15 mouse cellular contexts compared by ENCODE assay signal in genomic region chr13:97247754-97248153, GRCm38 (mm10). TPM values are rescaled to one million over a fixed set of nuclear protein-coding genes. Genes with fewer than 3 reads are reported as not detected.
A peak's percentile ranks its signal among the peaks of the same experiment; 100 is the strongest.
DNase-seq lines count a peak whose midpoint lies in the region; ATAC-seq and TF ChIP-seq lines count a peak whose summit lies in the region.
"Had no signal": no experiment of that assay in that cellular context is flagged by ENCODE, and none has a peak within 500 bp of the region (broad histone marks: within the 10 kb centered on the region; RNA-seq: fewer than 3 reads in every experiment).

No protein-coding gene starts in this region.

- peak overlapping the region; percentile 5 for H3ac ChIP-seq in C2C12 (ENCODE audit: control insufficient read depth, insufficient read length, low read depth)

- no peak overlapping the region for H3K4me3 ChIP-seq in C2C12 (ENCODE audit: insufficient read depth, poor library complexity, severe bottlenecking)
- H3K4me3 ChIP-seq in forebrain, embryonic 16.5 days (replicated peaks; ENCODE audit: low read length), result peak overlapping the region; percentile 2
- H3K4me3 ChIP-seq in midbrain, embryonic 15.5 days, result no peak overlapping the region
- H3K4me3 ChIP-seq: embryonic facial prominence, embryonic 12.5 days; heart, embryonic 15.5 days; intestine, embryonic 15.5 days had no signal

- peaks cover 94% of the 10 kb centered on the region for H3K4me1 ChIP-seq in forebrain, embryonic 16.5 days (replicated peaks; ENCODE audit: control insufficient read depth, insufficient read depth, low read length)
- peaks cover 99% of the 10 kb centered on the region for H3K4me1 ChIP-seq in midbrain, embryonic 15.5 days

- peaks cover 90% of the 10 kb centered on the region for H3K79me2 ChIP-seq in C2C12 (ENCODE audit: control insufficient read depth, insufficient read depth)

- 16% methylated on average over 4 of the region's 4 CpGs for WGBS in forebrain, embryonic 16.5 days
- 46% methylated on average over 4 of the region's 4 CpGs for WGBS in midbrain, embryonic 15.5 days

- H3K4me2 ChIP-seq in forebrain, embryonic 16.5 days (ENCODE audit: low read length), result peak overlapping the region; percentile 86
- peak overlapping the region; percentile 35 for H3K4me2 ChIP-seq in midbrain, embryonic 15.5 days
- H3K4me2 ChIP-seq: embryonic facial prominence, embryonic 12.5 days; heart, embryonic 15.5 days; intestine, embryonic 15.5 days; lung, embryonic 14.5 days had no signal

- peaks cover 77% of the 10 kb centered on the region for H3K36me3 ChIP-seq in C2C12 (ENCODE audit: control insufficient read depth, insufficient read depth)
- H3K36me3 ChIP-seq in forebrain, embryonic 16.5 days (ENCODE audit: control insufficient read depth, insufficient read depth), result peaks cover 16% of the 10 kb centered on the region
- peaks cover 12% of the 10 kb centered on the region; the same call in 1 of the 2 replicates for H3K36me3 ChIP-seq in midbrain, embryonic 15.5 days (replicated peaks)

- TF ChIP-seq CTCF in C2C12 (IDR thresholded peaks at IDR 0.05; ENCODE audit: control insufficient read depth, insufficient read depth, insufficient read length), result no peak

- peaks cover 78% of the 10 kb centered on the region for H3K79me3 ChIP-seq in C2C12 (ENCODE audit: low read depth)

- H3K9me3 ChIP-seq in forebrain, embryonic 16.5 days (ENCODE audit: control insufficient read depth, low read length), result no peaks in the 10 kb centered on the region
- H3K9me3 ChIP-seq in midbrain, embryonic 15.5 days, result no peaks in the 10 kb centered on the region
- H3K9me3 ChIP-seq: embryonic facial prominence, embryonic 12.5 days; heart, embryonic 15.5 days; intestine, embryonic 15.5 days had no signal

- no peak for ATAC-seq in forebrain, embryonic 16.5 days
- ATAC-seq in midbrain, embryonic 15.5 days (replicated peaks), result no peak
- no peak for ATAC-seq in erythroid progenitor cell, adult 5-6 weeks (replicated peaks; ENCODE audit: low FRiP score, poor library complexity, severe bottlenecking)
- ATAC-seq: intestine, embryonic 15.5 days had no signal

- H3K27ac ChIP-seq in forebrain, embryonic 16.5 days (ENCODE audit: low read length), result no peak overlapping the region
- no peak overlapping the region for H3K27ac ChIP-seq in midbrain, embryonic 15.5 days
- H3K27ac ChIP-seq: embryonic facial prominence, embryonic 12.5 days; heart, embryonic 15.5 days; intestine, embryonic 15.5 days had no signal

- H3K27me3 ChIP-seq in C2C12 (ENCODE audit: control insufficient read depth, insufficient read depth, insufficient read length), result no peaks in the 10 kb centered on the region
- H3K27me3 ChIP-seq in forebrain, embryonic 16.5 days (replicated peaks; ENCODE audit: control insufficient read depth, insufficient read depth, low read length), result no peaks in the 10 kb centered on the region
- no peaks in the 10 kb centered on the region for H3K27me3 ChIP-seq in midbrain, embryonic 15.5 days (replicated peaks)
- H3K27me3 ChIP-seq: heart, embryonic 15.5 days; intestine, embryonic 15.5 days had no signal

- DNase-seq in ES-CJ7 (ENCODE audit: low read depth, low spot score), result peak; percentile 59
- no peak for DNase-seq in embryo, embryonic 10 days (ENCODE audit: low spot score)
- DNase-seq in adrenal gland, postnatal 4 days (ENCODE audit: low spot score in 2 of 2), result no peak
- DNase-seq: cerebellum, adult 8-10 months; kidney, postnatal 4 days; liver; lung, embryonic 14.5 days; right cerebral cortex, postnatal 14 days had no signal

- H3K9ac ChIP-seq in forebrain, embryonic 16.5 days (replicated peaks; ENCODE audit: low read depth, low read length), result peak overlapping the region; percentile 22; the same call in 1 of the 2 replicates
- no peak overlapping the region for H3K9ac ChIP-seq in midbrain, embryonic 15.5 days
- H3K9ac ChIP-seq: embryonic facial prominence, embryonic 12.5 days; heart, embryonic 15.5 days; intestine, embryonic 15.5 days; lung, embryonic 14.5 days had no signal

TF ChIP-seq in C2C12, 6 proteins besides CTCF, POLR2A, EP300 and RAD21:
- no peak for TF ChIP-seq MYOG (IDR thresholded peaks at IDR 0.05; ENCODE audit: control insufficient read depth, extremely low read depth, insufficient read length)
- no peak for TF ChIP-seq MYOD1 (IDR thresholded peaks at IDR 0.05; ENCODE audit: control insufficient read depth, insufficient read length, low read depth)
- no peak for TF ChIP-seq MAX (IDR thresholded peaks at IDR 0.05)
- TF ChIP-seq USF1 (IDR thresholded peaks at IDR 0.05; ENCODE audit: low read depth), result no peak
- no peak for TF ChIP-seq FOSL1 (IDR thresholded peaks at IDR 0.05; ENCODE audit: insufficient read depth, low read length, poor library complexity, severe bottlenecking)
- no peak for TF ChIP-seq CEBPB (IDR thresholded peaks at IDR 0.05; ENCODE audit: low read depth)

RNA-seq across cellular contexts. Expression of gene Enc1, which starts 6.8 kb away (rescaled TPM):
- 40.9 TPM for polyA plus RNA-seq in C2C12 (2012; fragmentation: generic; extraction: Trizol)
- 133 and 143 TPM in 2 replicates for polyA plus RNA-seq in forebrain, embryonic 16.5 days (2015; fragmentation: Nextera tagmentation; extraction: Ambion mirVana)
- polyA plus RNA-seq in midbrain, embryonic 15.5 days (2015; fragmentation: Nextera tagmentation; extraction: Ambion mirVana), result 76.1 and 81.9 TPM in 2 replicates
- total RNA-seq in adrenal gland, postnatal 4 days (2021), result 10 to 100 TPM; 12.8 to 12.9 TPM
- total RNA-seq in erythroid progenitor cell, adult 5-6 weeks (2015; ENCODE audit: low replicate concordance), result 0.36 and 1.7 TPM in 2 replicates
- under 0.01 and 1.1 TPM in 2 replicates for total RNA-seq in erythroid progenitor cell, adult 5-6 weeks (2017; ENCODE audit: low replicate concordance)

RNA-seq across cellular contexts. Expression of gene Hexb, which starts 49.6 kb away (rescaled TPM):
- 21.4 TPM for polyA plus RNA-seq in C2C12 (2012; fragmentation: generic; extraction: Trizol)
- 32.8 and 38.7 TPM in 2 replicates for polyA plus RNA-seq in forebrain, embryonic 16.5 days (2015; fragmentation: Nextera tagmentation; extraction: Ambion mirVana)
- 35.8 and 43.1 TPM in 2 replicates for polyA plus RNA-seq in midbrain, embryonic 15.5 days (2015; fragmentation: Nextera tagmentation; extraction: Ambion mirVana)
- total RNA-seq in adrenal gland, postnatal 4 days (2021), result 10 to 100 TPM; 30.8 to 38.7 TPM
- total RNA-seq in erythroid progenitor cell, adult 5-6 weeks (2015; ENCODE audit: low replicate concordance), result 28.5 and 35.2 TPM in 2 replicates
- 12.9 and 19.3 TPM in 2 replicates for total RNA-seq in erythroid progenitor cell, adult 5-6 weeks (2017; ENCODE audit: low replicate concordance)
